Mouse (Mus musculus) spleen, adult 2 months (tissue): Measurements from ENCODE around the gene Cngb1. TPM values are rescaled to one million over a fixed set of nuclear protein-coding genes. Genes with fewer than 3 reads are reported as not detected.

ENCODE experiments used
- DNase-seq, 2 experiments: peaks; one replicate each; pipeline versions ENCODE4 v3.0.0 to v3.0.0-alpha.2; 2012 to 2021; ENCODE audit warnings: low spot score in 2 of 2, low read depth in 1 of 2
- H3K27ac ChIP-seq: fragments of 200-500 bp; 2 replicates; pipeline ENCODE4 v1.5.1; 2012; ENCODE audit warnings: low read length, inconsistent platforms; ENCODE audit not compliant: insufficient read depth
- H3K27me3 ChIP-seq: fragments of 200-500 bp; 2 replicates; pipeline ENCODE4 v1.6.1; 2012; ENCODE audit warnings: mild to moderate bottlenecking, moderate library complexity, low read length, inconsistent platforms; ENCODE audit not compliant: control insufficient read depth, insufficient read depth
- H3K36me3 ChIP-seq: fragments of 200-500 bp; 2 replicates; pipeline ENCODE4 v1.6.1; 2012; ENCODE audit warnings: mild to moderate bottlenecking, low read length, inconsistent platforms; ENCODE audit not compliant: control insufficient read depth, insufficient read depth
- H3K4me1 ChIP-seq: fragments of 200-500 bp; 2 replicates; pipeline ENCODE4 v1.6.1; 2011; ENCODE audit warnings: inconsistent platforms; ENCODE audit not compliant: control insufficient read depth, insufficient read depth, insufficient read length
- H3K4me3 ChIP-seq: fragments of 200-500 bp; 2 replicates; pipeline ENCODE4 v1.5.1; 2011; ENCODE audit warnings: mild to moderate bottlenecking, inconsistent platforms; ENCODE audit not compliant: insufficient read depth, insufficient read length; ENCODE audit errors: extremely low read depth
- CTCF ChIP-seq: fragments of 200-500 bp; IDR thresholded peaks from 2 replicates; pipeline ENCODE4 v1.5.1; 2011; ENCODE audit warnings: mild to moderate bottlenecking, inconsistent platforms; ENCODE audit not compliant: insufficient read depth, insufficient read length, insufficient replicate concordance; ENCODE audit errors: extremely low read depth
- POLR2A ChIP-seq: fragments of 200-500 bp; IDR thresholded peaks from 2 replicates; pipeline ENCODE4 v1.6.1; 2011; ENCODE audit warnings: low read depth, low read length, inconsistent platforms
- WGBS: fragments of 180-500 bp; shearing (Covaris S2); methylation state at CpG from one replicate; pipeline ENCODE4 v1.1.7; 2018; 5-methylcytosine and 5-hydroxymethylcytosine counted together
- polyA plus RNA-seq: library from polyadenylated mRNA; depleted of rRNA; stranded (reverse); fragments of >200 nt; gene quantifications from 2 replicates; pipeline ENCODE4 v1.2.3, GENCODE M21; 2012

Gene Cngb1
- polyA plus RNA-seq, 1 experiment = 0.16 TPM

DNA sequence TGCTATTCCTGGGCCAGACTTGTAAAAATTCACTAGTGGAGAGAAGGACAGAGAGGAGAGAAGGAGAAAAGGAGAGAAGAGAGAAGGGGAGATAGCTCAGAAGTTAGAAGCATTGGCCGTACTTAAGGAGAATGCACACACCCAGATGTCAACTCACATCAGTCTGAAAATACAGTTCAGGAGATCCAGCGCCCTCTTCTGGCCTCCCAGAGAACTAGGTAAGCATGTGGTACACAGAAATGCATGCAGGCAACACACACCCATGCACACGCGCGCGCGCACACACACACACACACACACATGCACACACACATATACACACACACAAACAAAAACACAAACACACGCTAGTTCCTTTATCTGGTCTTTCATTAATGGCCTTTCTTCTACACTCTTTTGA is 86.8 kb downstream of the Cngb1 start:
- H3K36me3 ChIP-seq = no peaks in the 10 kb centered on the region
- TF ChIP-seq CTCF = no peak
- no peak for TF ChIP-seq POLR2A
- WGBS = 88% methylated on average over 8 of the region's 8 CpGs
- no peaks in the 10 kb centered on the region for H3K27me3 ChIP-seq
- H3K4me3 ChIP-seq = no peak overlapping the region
- no peak overlapping the region for H3K27ac ChIP-seq
- no peaks in the 10 kb centered on the region for H3K4me1 ChIP-seq
- no peak for DNase-seq

DNA sequence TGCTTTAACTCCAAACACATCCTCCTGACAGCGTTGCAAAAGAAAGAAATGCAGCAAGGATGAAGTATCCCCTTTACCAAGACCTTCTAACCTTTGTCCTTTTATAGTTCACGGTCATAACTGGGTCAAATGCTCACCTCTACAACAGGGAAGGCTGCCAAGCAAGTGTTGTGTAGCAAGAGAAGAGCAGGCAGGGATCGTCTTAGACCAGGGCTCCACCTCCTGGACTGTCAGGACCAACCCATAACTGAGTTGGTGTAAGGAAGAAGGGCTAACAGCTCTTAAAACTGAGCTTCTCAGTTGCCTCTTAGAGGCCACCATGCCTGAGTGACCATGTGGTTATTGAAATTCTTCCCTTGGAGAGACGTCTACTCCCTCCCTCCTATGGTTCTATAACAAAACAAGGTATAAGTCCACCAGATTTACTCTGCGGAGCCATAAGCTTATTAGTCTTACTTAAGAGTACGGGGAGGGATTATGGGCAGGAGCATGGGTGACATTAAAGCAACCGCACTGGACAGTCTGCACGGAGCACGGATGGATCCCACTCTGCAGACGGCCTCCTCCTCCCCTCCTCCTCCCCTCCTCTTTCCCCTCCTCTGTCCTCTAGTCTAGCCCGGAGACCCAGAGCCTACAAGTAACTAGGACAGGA is 90.5 kb downstream of the Cngb1 start:
- no peak for DNase-seq
- no peak overlapping the region for H3K27ac ChIP-seq
- WGBS = 83% methylated on average over 11 of the region's 11 CpGs
- no peak for TF ChIP-seq POLR2A
- no peak for TF ChIP-seq CTCF
- no peak overlapping the region for H3K4me3 ChIP-seq
- H3K4me1 ChIP-seq = no peaks in the 10 kb centered on the region
- H3K36me3 ChIP-seq = no peaks in the 10 kb centered on the region
- no peaks in the 10 kb centered on the region for H3K27me3 ChIP-seq

- no peak for DNase-seq
- no peak overlapping the region for H3K4me3 ChIP-seq
- no peaks in the 10 kb centered on the region for H3K27me3 ChIP-seq
- 19% methylated on average over 11 of the region's 11 CpGs for WGBS
- H3K4me1 ChIP-seq = no peaks in the 10 kb centered on the region
- H3K36me3 ChIP-seq = no peaks in the 10 kb centered on the region
- no peak overlapping the region for H3K27ac ChIP-seq
- TF ChIP-seq POLR2A = no peak
- TF ChIP-seq CTCF = no peak
These were observed 96.5 kb downstream of the Cngb1 start for GRCm38 (mm10) chr8:95209924-95210323.

DNA sequence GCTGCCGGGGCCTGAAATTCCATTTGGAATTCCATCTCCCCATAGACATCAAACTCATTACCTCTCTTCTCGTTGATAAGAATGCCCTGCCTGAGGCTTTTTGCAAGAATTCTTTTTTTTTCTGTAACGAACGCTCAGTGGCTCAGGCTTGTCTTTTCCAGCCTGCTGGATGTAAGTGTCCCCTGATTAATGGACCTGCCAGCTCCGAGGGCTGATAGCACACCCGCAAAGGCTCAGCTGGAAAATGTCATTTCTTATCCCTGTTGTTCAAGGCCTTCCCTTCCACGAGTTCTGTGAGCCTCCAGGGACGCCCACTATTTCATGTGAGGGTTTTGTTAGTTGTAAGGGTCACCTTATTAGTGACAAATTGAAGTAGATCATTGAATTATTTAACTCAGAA is 100.4 kb downstream of the Cngb1 start:
- 81% methylated on average over 8 of the region's 8 CpGs for WGBS
- TF ChIP-seq POLR2A = no peak
- TF ChIP-seq CTCF = no peak
- no peaks in the 10 kb centered on the region for H3K4me1 ChIP-seq

GRCm38 (mm10) chr8:95204039-95204380 is 102.4 kb downstream of the Cngb1 start:
- no peaks in the 10 kb centered on the region for H3K27me3 ChIP-seq
- H3K27ac ChIP-seq = no peak overlapping the region
- 20% methylated on average over 10 of the region's 10 CpGs for WGBS
- H3K4me1 ChIP-seq = no peaks in the 10 kb centered on the region
- H3K36me3 ChIP-seq = no peaks in the 10 kb centered on the region
- no peak overlapping the region for H3K4me3 ChIP-seq
- DNase-seq = peak; percentile 8 to 38
- TF ChIP-seq CTCF = peak; percentile 83; the same call in 1 of the 2 replicates
- no peak for TF ChIP-seq POLR2A

More for the DNA sequence above, 100.4 kb downstream of the Cngb1 start:
- Histone ChIP-seq H3K27me3 (no peaks in the 10 kb centered on the region), H3K27ac (no peak overlapping the region), H3K36me3 (no peaks in the 10 kb centered on the region), H3K4me3 (no peak overlapping the region)
- no peak for DNase-seq

GRCm38 (mm10) chr8:95203326-95204038 is 102.9 kb downstream of the Cngb1 start:
- H3K4me1 ChIP-seq = no peaks in the 10 kb centered on the region
- no peaks in the 10 kb centered on the region for H3K36me3 ChIP-seq
- DNase-seq = no peak
- WGBS = 53% methylated on average over 9 of the region's 9 CpGs
- TF ChIP-seq POLR2A = no peak
- H3K4me3 ChIP-seq = no peak overlapping the region
- no peaks in the 10 kb centered on the region for H3K27me3 ChIP-seq
- no peak overlapping the region for H3K27ac ChIP-seq

GRCm38 (mm10) chr8:95202649-95203275 is 103.6 kb downstream of the Cngb1 start, which contains the start of gene Kifc3:
TSS of gene Kifc3 (minus strand) at chr8:95202812.
- 89% methylated on average over 14 of the region's 14 CpGs for WGBS
- Histone ChIP-seq H3K27me3 (no peaks in the 10 kb centered on the region), H3K27ac (no peak within 1 kb of the TSS), H3K36me3 (no peaks in the 10 kb centered on the region), H3K4me3 (no peak within 1 kb of the TSS), H3K4me1 (no peaks in the 10 kb centered on the region)
- DNase-seq = no peak
- TF ChIP-seq CTCF (no peak), POLR2A (no peak)
